Mouse (Mus musculus) monocyte, adult 59 days (primary cell): ENCODE data around the gene Fam43a. TPM values are rescaled to one million over a fixed set of nuclear protein-coding genes. Genes with fewer than 3 reads are reported as not detected.

Experiments used
- total RNA-seq, 2 experiments: library from RNA; stranded (reverse); gene quantifications; one replicate each; pipeline ENCODE4 v1.2.4; 2023

Fam43a gene
- total RNA-seq = 10 to 100 TPM; 66.3 to 82.0 TPM

GRCm38 (mm10) chr16:30599491-30600268, at the start of gene Fam43a:
Gene Fam43a, plus strand, starts transcription at chr16:30599723.

GRCm38 (mm10) chr16:30550748-30551192, 48.8 kb upstream of the Fam43a start, which contains the start of gene Tmem44:
Gene Tmem44, minus strand, starts transcription at chr16:30550842.

GRCm38 (mm10) chr16:30587494-30588327, 11.8 kb upstream of the Fam43a start, which contains the start of gene Lsg1:
Gene Lsg1, minus strand, starts transcription at chr16:30587592.

Other genes with a start within 250 kb of the Fam43a start
- gene Atp13a3, start 193.7 kb upstream of the Fam43a start, total RNA-seq = 100 to 1,000 TPM; 106 to 116 TPM
- under 1 TPM in 1 of 2 experiments, not detected in 1; 0.34 TPM for gene Tmem44, start 48.9 kb upstream of the Fam43a start, total RNA-seq
- gene Lsg1, start 12.1 kb upstream of the Fam43a start, total RNA-seq = 10 to 100 TPM; 40.2 to 49.8 TPM